Mouse (Mus musculus) bone marrow, adult 2 months (tissue): Measurements from ENCODE around the gene Hras. TPM values are rescaled to one million over a fixed set of nuclear protein-coding genes. Genes with fewer than 3 reads are reported as not detected.

Experiments
- H3K27ac ChIP-seq: fragments of 200-500 bp; 2 replicates; pipeline ENCODE4 v1.5.1; 2012; ENCODE audit warnings: low read depth, mild to moderate bottlenecking, control low read depth, inconsistent platforms, low read length; ENCODE audit not compliant: control insufficient read depth, poor library complexity, insufficient read depth
- H3K4me1 ChIP-seq: fragments of 200-500 bp; 2 replicates; pipeline ENCODE4 v1.6.1; 2011; ENCODE audit warnings: low read length; ENCODE audit not compliant: control insufficient read depth, insufficient read depth
- H3K4me3 ChIP-seq: fragments of 200-500 bp; replicated peaks from 2 replicates; pipeline ENCODE3; 2011; ENCODE audit warnings: mild to moderate bottlenecking, low read depth, low read length, control low read depth; ENCODE audit not compliant: control insufficient read depth
- CTCF ChIP-seq: fragments of 200-500 bp; IDR thresholded peaks from 2 replicates; pipeline ENCODE4 v1.5.1; 2011; ENCODE audit warnings: low read length, control low read depth; ENCODE audit not compliant: control insufficient read depth, insufficient read depth
- POLR2A ChIP-seq: fragments of 200-500 bp; IDR thresholded peaks from 2 replicates; pipeline ENCODE4 v1.6.1; 2011; ENCODE audit warnings: low read depth, mild to moderate bottlenecking, control low read depth, low read length, borderline replicate concordance; ENCODE audit not compliant: control insufficient read depth
- WGBS: fragments of 180-500 bp; shearing (Covaris S2); methylation state at CpG from one replicate; pipeline ENCODE4 v1.1.7; 2018; 5-methylcytosine and 5-hydroxymethylcytosine counted together
- polyA plus RNA-seq: library from polyadenylated mRNA; stranded (reverse); fragments of >200 nt; gene quantifications from 2 replicates; pipeline ENCODE4 v1.2.4, GENCODE M21; 2011; ENCODE audit warnings: low replicate concordance; ENCODE audit not compliant: missing spikeins, insufficient read depth, insufficient read length

Hras gene
- polyA plus RNA-seq, 1 experiment: 168 TPM

DNA sequence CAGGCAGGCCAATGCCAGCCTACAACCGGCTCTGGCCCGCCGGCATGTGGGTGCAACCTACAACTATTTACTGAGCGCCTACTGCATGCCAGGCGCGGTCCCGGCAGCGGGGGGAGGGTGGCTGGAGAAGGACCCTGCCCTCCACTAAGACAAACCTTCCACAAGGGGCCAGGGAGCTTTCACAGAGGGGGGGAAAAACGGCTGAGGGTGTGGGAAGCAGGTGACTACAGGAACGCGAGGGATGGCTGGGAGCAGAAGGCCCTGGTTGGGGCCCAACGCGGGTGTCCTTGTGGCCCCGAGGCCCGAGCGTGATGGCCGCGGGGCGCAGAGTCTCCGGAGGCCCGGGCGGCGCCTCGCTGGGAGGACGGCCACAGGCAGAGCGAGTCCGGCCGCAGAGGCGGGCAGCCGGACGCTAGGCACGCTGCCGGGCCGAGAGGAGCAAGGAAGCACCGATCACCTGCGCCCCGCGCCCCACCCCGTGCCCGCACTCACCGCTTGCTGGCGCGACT is 403 bp downstream of the Hras start:
- under 1% methylated on average over 40 of the region's 43 CpGs for WGBS
- Histone ChIP-seq H3K27ac (peak overlapping the region; percentile 73; the same call in 1 of the 2 replicates), H3K4me3 (peak overlapping the region; percentile 69), H3K4me1 (peaks cover 2% of the 10 kb centered on the region; the same call in 1 of the 2 replicates)
- TF ChIP-seq CTCF: no peak
- TF ChIP-seq POLR2A: no peak

DNA sequence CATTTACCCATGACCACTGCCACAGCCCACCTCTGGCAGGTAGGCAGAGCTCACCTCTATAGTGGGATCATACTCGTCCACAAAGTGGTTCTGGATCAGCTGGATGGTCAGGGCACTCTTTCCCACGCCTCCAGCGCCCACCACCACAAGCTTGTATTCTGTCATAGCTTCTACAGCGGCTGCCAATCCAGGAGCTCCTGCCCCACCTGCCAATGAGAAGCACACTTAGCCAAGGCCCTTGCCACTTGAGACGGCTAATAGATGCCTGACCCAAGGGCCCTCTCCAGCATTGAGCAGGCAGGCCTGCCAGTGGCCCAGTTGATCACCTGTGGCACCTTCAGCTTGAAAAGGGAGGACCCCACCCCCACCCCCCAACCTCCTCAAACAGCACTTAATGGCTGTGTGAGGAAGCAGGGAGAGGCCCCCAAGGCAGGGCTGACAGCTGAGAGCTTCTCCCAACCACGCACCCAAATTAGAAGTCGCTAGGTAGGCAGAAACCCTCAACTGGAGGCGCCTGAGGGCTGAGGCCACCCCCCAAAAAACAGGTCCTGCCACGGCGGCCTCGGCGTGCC is 943 bp downstream of the Hras start:
- Histone ChIP-seq H3K4me1 (peaks cover 2% of the 10 kb centered on the region; the same call in 1 of the 2 replicates), H3K27ac (peak overlapping the region; percentile 73; the same call in 1 of the 2 replicates), H3K4me3 (peak overlapping the region; percentile 69)
- TF ChIP-seq CTCF: no peak
- 0 out of 2 replicates have a peak, but pooled peaks have one; percentile 20 for TF ChIP-seq POLR2A
- WGBS: 30% methylated on average over 12 of the region's 12 CpGs

DNA sequence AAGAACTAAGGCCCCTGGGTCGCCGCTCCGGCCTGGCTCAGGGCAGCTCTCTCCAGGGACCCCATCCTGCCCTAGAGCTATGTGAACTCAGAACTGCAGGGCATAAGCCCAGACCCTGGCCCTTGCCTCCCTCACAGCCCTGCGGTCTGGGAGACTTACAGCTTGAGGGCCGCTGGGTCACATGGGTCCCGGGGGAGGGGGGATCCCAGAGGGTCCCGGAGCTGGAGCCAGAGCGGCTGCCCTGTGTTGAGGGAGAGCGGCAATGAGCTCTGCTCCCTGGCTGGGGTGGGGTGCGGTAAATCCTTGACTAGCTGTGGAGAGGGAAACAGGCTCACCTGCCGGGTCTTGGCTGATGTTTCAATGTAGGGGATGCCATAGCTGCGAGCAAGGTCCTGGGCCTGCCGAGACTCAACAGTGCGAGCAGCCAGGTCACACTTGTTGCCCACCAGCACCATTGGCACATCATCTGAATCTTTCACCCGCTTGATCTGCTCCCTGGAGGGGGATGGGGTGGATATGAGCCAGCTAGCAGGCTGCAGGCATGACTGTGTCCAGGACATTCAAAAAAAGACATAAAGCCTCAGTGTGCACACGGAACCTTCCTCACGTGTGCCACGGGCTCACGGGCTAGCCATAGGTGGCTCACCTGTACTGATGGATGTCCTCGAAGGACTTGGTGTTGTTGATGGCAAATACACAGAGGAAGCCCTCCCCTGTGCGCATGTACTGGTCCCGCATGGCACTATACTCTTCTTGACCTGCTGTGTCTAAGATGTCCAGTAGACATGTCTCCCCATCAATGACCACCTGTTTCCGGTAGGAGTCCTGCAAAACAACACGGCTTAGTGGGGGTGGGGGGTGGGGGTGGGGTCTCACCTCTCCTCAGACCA is 1.8 kb downstream of the Hras start:
- Histone ChIP-seq H3K27ac (no peak overlapping the region), H3K4me1 (peaks cover 2% of the 10 kb centered on the region; the same call in 1 of the 2 replicates), H3K4me3 (peak overlapping the region; percentile 33)
- TF ChIP-seq CTCF (no peak), POLR2A (no peak)
- WGBS: 92% methylated on average over 24 of the region's 24 CpGs

DNA sequence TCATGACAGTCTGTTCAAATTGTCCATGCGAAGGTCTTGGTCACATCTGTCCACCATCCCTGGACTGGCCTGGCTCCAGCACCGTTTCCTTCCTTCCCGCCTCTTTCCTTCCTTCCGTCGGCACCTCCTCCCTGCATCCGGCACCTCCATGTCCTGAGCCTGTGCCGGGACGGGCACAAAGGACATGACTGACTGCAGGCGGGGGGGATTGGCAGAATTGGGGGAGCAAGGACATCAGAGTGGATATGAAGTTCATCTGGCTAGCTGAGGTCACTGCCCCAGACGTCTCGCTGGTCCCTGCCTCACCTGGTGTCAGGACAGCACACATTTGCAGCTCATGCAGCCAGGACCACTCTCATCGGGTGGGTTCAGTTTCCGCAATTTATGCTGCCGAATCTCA is 2.8 kb downstream of the Hras start:
- H3K4me3 ChIP-seq: no peak overlapping the region
- WGBS: 91% methylated on average over 14 of the region's 14 CpGs
- no peak for TF ChIP-seq POLR2A
- TF ChIP-seq CTCF: no peak
- H3K4me1 ChIP-seq: peaks cover 2% of the 10 kb centered on the region; the same call in 1 of the 2 replicates
- H3K27ac ChIP-seq: no peak overlapping the region

DNA sequence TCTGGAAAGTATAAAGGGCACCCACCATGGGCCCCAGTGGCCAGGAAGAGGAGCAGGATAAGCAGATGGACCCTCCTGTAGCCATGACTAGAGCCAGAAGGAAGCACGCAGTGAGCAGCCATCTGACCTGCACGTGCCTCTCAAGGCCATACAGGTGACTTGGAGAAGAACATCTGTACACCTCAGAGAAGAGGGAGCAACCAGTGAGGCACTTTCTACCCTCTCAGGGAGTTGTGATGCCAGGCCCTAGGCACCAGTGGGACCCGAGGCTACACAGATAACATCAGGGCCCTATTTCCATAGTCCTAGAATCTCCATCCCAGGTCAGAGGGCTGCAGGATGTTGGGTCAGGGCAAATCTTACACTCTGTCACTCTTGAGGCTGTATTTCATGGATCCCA is 3.6 kb downstream of the Hras start:
- H3K4me1 ChIP-seq: peaks cover 2% of the 10 kb centered on the region; the same call in 1 of the 2 replicates
- no peak overlapping the region for H3K27ac ChIP-seq
- no peak for TF ChIP-seq CTCF
- no peak for TF ChIP-seq POLR2A
- no peak overlapping the region for H3K4me3 ChIP-seq
- 89% methylated on average over 3 of the region's 3 CpGs for WGBS

DNA sequence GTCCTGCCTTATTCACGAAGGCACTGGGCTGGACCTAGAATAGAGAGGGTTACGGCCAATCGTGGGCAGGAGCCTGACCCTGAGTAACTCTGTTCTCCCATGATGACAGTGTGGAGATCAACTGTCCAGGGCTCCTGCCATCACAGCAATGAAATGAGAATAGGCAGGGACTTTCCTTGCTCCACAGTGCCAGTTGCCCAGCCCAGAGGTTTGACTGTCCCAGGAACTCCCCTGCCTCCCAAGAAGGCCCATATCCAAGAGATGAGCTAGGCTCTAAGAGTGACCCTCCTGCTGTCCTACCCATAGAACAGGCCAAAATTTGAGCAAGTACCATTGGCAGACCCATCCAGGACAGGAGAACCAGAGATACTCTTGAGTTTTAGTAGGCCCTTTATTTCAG is 5.1 kb downstream of the Hras start:
- TF ChIP-seq CTCF (no peak), POLR2A (no peak)
- peaks cover 2% of the 10 kb centered on the region; the same call in 1 of the 2 replicates for H3K4me1 ChIP-seq
- 93% methylated on average over 3 of the region's 3 CpGs for WGBS
- H3K4me3 ChIP-seq: no peak overlapping the region
- no peak overlapping the region for H3K27ac ChIP-seq

DNA sequence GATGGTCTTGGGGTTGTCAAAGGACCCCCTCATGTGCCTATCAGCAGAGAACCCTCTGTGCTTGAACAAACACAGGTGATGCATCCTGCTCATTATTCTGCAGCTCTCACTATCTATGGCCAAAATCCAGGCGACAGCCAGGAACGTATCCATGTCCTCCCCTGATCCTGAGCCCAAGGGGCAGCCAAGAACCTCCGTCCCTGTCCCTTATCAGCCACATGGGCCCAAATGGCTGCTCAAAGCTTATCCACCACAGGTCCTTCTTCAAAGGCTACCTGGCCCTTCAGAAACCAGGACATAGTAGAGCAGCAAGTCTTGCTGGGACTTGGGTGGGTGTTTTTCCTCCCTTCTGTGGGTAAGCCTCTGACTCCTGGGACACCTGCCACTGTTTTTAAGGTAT is 5.6 kb downstream of the Hras start:
- Histone ChIP-seq H3K27ac (no peak overlapping the region), H3K4me3 (no peak overlapping the region), H3K4me1 (peaks cover 2% of the 10 kb centered on the region; the same call in 1 of the 2 replicates)
- TF ChIP-seq CTCF (no peak), POLR2A (no peak)
- WGBS: 79% methylated on average over 3 of the region's 3 CpGs

DNA sequence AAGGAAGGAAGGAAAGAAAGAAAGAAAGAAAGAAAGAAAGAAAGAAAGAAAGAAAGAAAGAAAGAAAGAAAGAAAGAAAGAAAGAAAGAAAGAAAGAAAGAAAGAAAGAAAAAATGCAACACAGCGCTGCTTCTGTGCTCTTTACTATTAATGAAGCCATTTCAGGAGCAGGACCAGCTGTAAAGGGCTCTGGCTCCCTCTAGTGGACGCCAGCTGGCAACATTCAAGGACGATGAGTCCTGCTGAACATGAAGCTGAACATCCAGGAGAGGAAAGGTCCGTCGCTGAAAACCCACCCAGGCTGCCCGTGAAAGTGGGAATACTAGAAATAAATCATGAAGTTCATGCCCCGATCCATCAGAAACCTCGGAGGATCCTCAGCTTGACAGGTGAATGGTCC is 17.6 kb downstream of the Hras start:
- Histone ChIP-seq H3K27ac (no peak overlapping the region), H3K4me1 (no peaks in the 10 kb centered on the region; the same call in 1 of the 2 replicates), H3K4me3 (no peak overlapping the region)
- no peak for TF ChIP-seq POLR2A
- peak; percentile 100 for TF ChIP-seq CTCF
- whole genome bisulfite sequencing: 2% methylated on average over 8 of the region's 8 CpGs
